Mouse (Mus musculus) midbrain, embryonic 15.5 days (tissue): ENCODE measurements at regions not wholly inside any gene's neighbourhood (a gene's known extent, or its start where the extent isn't known, plus 50 kb on each side); places are given as distances from the start of the nearest gene placed in this dataset.

Source experiments
- ATAC-seq: fragments of 200-750 bp; cut with Nextera tagmentation; replicated peaks from 2 replicates; pipeline ENCODE4 v1.8.0; 2017; ENCODE audit warnings: moderate TSS enrichment
- H3K27ac ChIP-seq: fragments of 300-500 bp; sonication (generic); 2 replicates; pipeline ENCODE4 v1.5.1; 2015; ENCODE audit warnings: mild to moderate bottlenecking, inconsistent platforms
- H3K27me3 ChIP-seq: fragments of 300-500 bp; sonication (generic); replicated peaks from 2 replicates; pipeline ENCODE4 v1.6.1; 2015; ENCODE audit warnings: inconsistent platforms
- H3K36me3 ChIP-seq: fragments of 300-500 bp; sonication (generic); replicated peaks from 2 replicates; pipeline ENCODE4 v1.6.1; 2015; ENCODE audit warnings: inconsistent platforms
- H3K4me1 ChIP-seq: fragments of 300-500 bp; sonication (generic); 2 replicates; pipeline ENCODE4 v1.6.1; 2015; ENCODE audit warnings: inconsistent platforms
- H3K4me2 ChIP-seq: fragments of 300-500 bp; sonication (generic); 2 replicates; pipeline ENCODE4 v1.6.1; 2015; ENCODE audit warnings: inconsistent platforms, mild to moderate bottlenecking, moderate library complexity
- H3K4me3 ChIP-seq: fragments of 300-500 bp; sonication (generic); 2 replicates; pipeline ENCODE4 v1.5.1; 2015; ENCODE audit warnings: mild to moderate bottlenecking, inconsistent platforms
- H3K9ac ChIP-seq: fragments of 300-500 bp; sonication (generic); 2 replicates; pipeline ENCODE4 v1.6.1; 2015; ENCODE audit warnings: mild to moderate bottlenecking, inconsistent platforms
- H3K9me3 ChIP-seq: fragments of 300-500 bp; sonication (generic); 2 replicates; pipeline ENCODE4 v1.6.1; 2016; ENCODE audit warnings: inconsistent platforms
- WGBS: fragments of 180-500 bp; shearing (Covaris S2); methylation state at CpG from one replicate; pipeline ENCODE4 v1.1.7; 2015; ENCODE audit warnings: mixed read lengths; 5-methylcytosine and 5-hydroxymethylcytosine counted together

GRCm38 (mm10) chr14:71660166-71660565 lies 831.5 kb downstream of the Gm9195 start:
- Histone ChIP-seq H3K9ac (no peak overlapping the region), H3K9me3 (no peaks in the 10 kb centered on the region), H3K4me3 (no peak overlapping the region), H3K36me3 (no peaks in the 10 kb centered on the region), H3K27ac (no peak overlapping the region), H3K27me3 (no peaks in the 10 kb centered on the region), H3K4me2 (no peak overlapping the region), H3K4me1 (no peaks in the 10 kb centered on the region)
- no peak for ATAC-seq
- WGBS = 90% methylated on average over 2 of the region's 2 CpGs

- ATAC-seq = no peak
- no peaks in the 10 kb centered on the region for H3K4me1 ChIP-seq
- no peak overlapping the region for H3K4me3 ChIP-seq
- H3K27me3 ChIP-seq = no peaks in the 10 kb centered on the region
- WGBS = 80% methylated on average over 3 of the region's 3 CpGs
- no peaks in the 10 kb centered on the region for H3K9me3 ChIP-seq
- no peak overlapping the region for H3K4me2 ChIP-seq
- no peak overlapping the region for H3K9ac ChIP-seq
- H3K36me3 ChIP-seq = no peaks in the 10 kb centered on the region
- no peak overlapping the region for H3K27ac ChIP-seq
These were observed 836.6 kb downstream of the Gm9195 start for GRCm38 (mm10) chr14:71654785-71655627.

GRCm38 (mm10) chr14:71642536-71642935 lies 849.1 kb downstream of the Gm9195 start:
- Histone ChIP-seq H3K4me1 (no peaks in the 10 kb centered on the region), H3K9ac (no peak overlapping the region), H3K4me2 (no peak overlapping the region), H3K4me3 (no peak overlapping the region), H3K9me3 (no peaks in the 10 kb centered on the region), H3K27ac (no peak overlapping the region), H3K36me3 (no peaks in the 10 kb centered on the region), H3K27me3 (no peaks in the 10 kb centered on the region)
- WGBS = 90% methylated on average over 1 of the region's 1 CpGs
- no peak for ATAC-seq

GRCm38 (mm10) chr14:71639083-71639482 lies 852.6 kb downstream of the Gm9195 start:
- H3K9ac ChIP-seq = no peak overlapping the region
- H3K27me3 ChIP-seq = no peaks in the 10 kb centered on the region
- ATAC-seq = no peak
- 59% methylated on average over 1 of the region's 1 CpGs for WGBS
- H3K36me3 ChIP-seq = no peaks in the 10 kb centered on the region
- no peaks in the 10 kb centered on the region for H3K9me3 ChIP-seq
- H3K4me3 ChIP-seq = no peak overlapping the region
- no peak overlapping the region for H3K4me2 ChIP-seq
- no peak overlapping the region for H3K27ac ChIP-seq
- no peaks in the 10 kb centered on the region for H3K4me1 ChIP-seq

- no peak overlapping the region for H3K4me2 ChIP-seq
- no peaks in the 10 kb centered on the region for H3K36me3 ChIP-seq
- no peak overlapping the region for H3K9ac ChIP-seq
- ATAC-seq = no peak
- H3K27ac ChIP-seq = no peak overlapping the region
- H3K4me1 ChIP-seq = no peaks in the 10 kb centered on the region
- H3K4me3 ChIP-seq = no peak overlapping the region
- H3K27me3 ChIP-seq = no peaks in the 10 kb centered on the region
- H3K9me3 ChIP-seq = no peaks in the 10 kb centered on the region
- WGBS = 93% methylated on average over 1 of the region's 1 CpGs
These were observed 856.5 kb downstream of the Gm9195 start for GRCm38 (mm10) chr14:71635091-71635490.

GRCm38 (mm10) chr14:71609698-71610301 lies 881.8 kb downstream of the Gm9195 start:
- Histone ChIP-seq H3K9me3 (no peaks in the 10 kb centered on the region), H3K4me2 (no peak overlapping the region), H3K27ac (no peak overlapping the region), H3K4me1 (no peaks in the 10 kb centered on the region), H3K4me3 (no peak overlapping the region), H3K9ac (no peak overlapping the region), H3K36me3 (no peaks in the 10 kb centered on the region), H3K27me3 (no peaks in the 10 kb centered on the region)
- no peak for ATAC-seq
- WGBS = 70% methylated on average over 4 of the region's 4 CpGs

- Histone ChIP-seq H3K4me3 (no peak overlapping the region), H3K27ac (no peak overlapping the region), H3K36me3 (no peaks in the 10 kb centered on the region), H3K4me1 (peaks cover 6% of the 10 kb centered on the region; the same call in 1 of the 2 replicates), H3K9ac (no peak overlapping the region), H3K4me2 (no peak overlapping the region), H3K9me3 (no peaks in the 10 kb centered on the region), H3K27me3 (no peaks in the 10 kb centered on the region)
- WGBS = 14% methylated on average over 2 of the region's 2 CpGs
- no peak for ATAC-seq
These were observed 887.9 kb downstream of the Gm9195 start for GRCm38 (mm10) chr14:71603710-71604109.

- Histone ChIP-seq H3K9me3 (no peaks in the 10 kb centered on the region), H3K4me2 (no peak overlapping the region), H3K27me3 (no peaks in the 10 kb centered on the region), H3K27ac (no peak overlapping the region), H3K4me1 (no peaks in the 10 kb centered on the region), H3K36me3 (no peaks in the 10 kb centered on the region), H3K4me3 (no peak overlapping the region), H3K9ac (no peak overlapping the region)
- ATAC-seq = no peak
- WGBS = 79% methylated on average over 3 of the region's 3 CpGs
These were observed 893.8 kb downstream of the Gm9195 start for GRCm38 (mm10) chr14:71597859-71598258.

- no peak overlapping the region for H3K9ac ChIP-seq
- WGBS = 44% methylated on average over 1 of the region's 1 CpGs
- H3K4me1 ChIP-seq = no peaks in the 10 kb centered on the region
These were observed 902.9 kb downstream of the Gm9195 start for GRCm38 (mm10) chr14:71588694-71589240.

GRCm38 (mm10) chr14:71588006-71588405 lies 903.6 kb downstream of the Gm9195 start:
- H3K9me3 ChIP-seq = no peaks in the 10 kb centered on the region
- no peak for ATAC-seq
- H3K27ac ChIP-seq = no peak overlapping the region
- H3K36me3 ChIP-seq = no peaks in the 10 kb centered on the region
- no peaks in the 10 kb centered on the region for H3K27me3 ChIP-seq
- no peaks in the 10 kb centered on the region for H3K4me1 ChIP-seq
- H3K4me3 ChIP-seq = no peak overlapping the region
- no peak overlapping the region for H3K9ac ChIP-seq
- H3K4me2 ChIP-seq = no peak overlapping the region

More at GRCm38 (mm10) chr14:71588694-71589240, 902.9 kb downstream of the Gm9195 start:
- Histone ChIP-seq H3K4me2 (no peak overlapping the region), H3K9me3 (no peaks in the 10 kb centered on the region), H3K36me3 (no peaks in the 10 kb centered on the region), H3K27me3 (no peaks in the 10 kb centered on the region), H3K27ac (0 out of 2 replicates have a peak overlapping the region, but pooled peaks have one; percentile 1), H3K4me3 (no peak overlapping the region)
- no peak for ATAC-seq

GRCm38 (mm10) chr14:71564816-71565215 lies 926.8 kb downstream of the Gm9195 start:
- H3K9ac ChIP-seq = no peak overlapping the region
- no peak overlapping the region for H3K4me2 ChIP-seq
- no peak overlapping the region for H3K4me3 ChIP-seq
- H3K9me3 ChIP-seq = no peaks in the 10 kb centered on the region
- H3K36me3 ChIP-seq = no peaks in the 10 kb centered on the region
- H3K27me3 ChIP-seq = no peaks in the 10 kb centered on the region
- no peaks in the 10 kb centered on the region for H3K4me1 ChIP-seq
- no peak for ATAC-seq
- WGBS = 61% methylated on average over 3 of the region's 3 CpGs
- H3K27ac ChIP-seq = no peak overlapping the region

GRCm38 (mm10) chr14:71561906-71562305 lies 929.7 kb downstream of the Gm9195 start:
- no peak overlapping the region for H3K4me3 ChIP-seq
- H3K4me2 ChIP-seq = no peak overlapping the region
- no peaks in the 10 kb centered on the region for H3K36me3 ChIP-seq
- no peak for ATAC-seq
- WGBS = 78% methylated on average over 4 of the region's 4 CpGs
- H3K27me3 ChIP-seq = no peaks in the 10 kb centered on the region
- no peak overlapping the region for H3K27ac ChIP-seq
- H3K9ac ChIP-seq = no peak overlapping the region
- no peaks in the 10 kb centered on the region for H3K4me1 ChIP-seq
- H3K9me3 ChIP-seq = no peaks in the 10 kb centered on the region
